Mouse (Mus musculus) heart, adult 2 months (tissue): Measurements from ENCODE around the gene Ntn1. TPM values are rescaled to one million over a fixed set of nuclear protein-coding genes. Genes with fewer than 3 reads are reported as not detected.

ENCODE experiments used
- DNase-seq, 2 experiments: peaks; one replicate each; pipeline ENCODE4 v3.0.0; 2021
- H3K27ac ChIP-seq: fragments of 200-600 bp; 2 replicates; pipeline ENCODE4 v1.8.1; 2022
- H3K27me3 ChIP-seq: fragments of 200-500 bp; 2 replicates; pipeline ENCODE4 v1.6.1; 2012; ENCODE audit warnings: mild to moderate bottlenecking, low read length, inconsistent platforms, mixed read lengths; ENCODE audit not compliant: control insufficient read depth, insufficient read depth
- H3K36me3 ChIP-seq: fragments of 200-500 bp; 2 replicates; pipeline ENCODE4 v1.6.1; 2012; ENCODE audit warnings: low read length, inconsistent platforms; ENCODE audit not compliant: control insufficient read depth, insufficient read depth
- H3K4me1 ChIP-seq: fragments of 200-500 bp; 2 replicates; pipeline ENCODE4 v1.6.1; 2011; ENCODE audit warnings: low read length; ENCODE audit not compliant: control insufficient read depth, insufficient read depth
- H3K4me3 ChIP-seq: fragments of 200-600 bp; 2 replicates; pipeline ENCODE4 v1.8.1; 2022
- H3K79me2 ChIP-seq: fragments of 200-500 bp; replicated peaks from 2 replicates; pipeline ENCODE4 v1.6.1; 2012; ENCODE audit warnings: mild to moderate bottlenecking, inconsistent platforms, low read length, moderate library complexity, mixed read lengths; ENCODE audit not compliant: control insufficient read depth, insufficient read depth
- H3K9ac ChIP-seq: fragments of 200-500 bp; 2 replicates; pipeline ENCODE4 v1.6.1; 2012; ENCODE audit warnings: low read depth, mild to moderate bottlenecking, control low read depth, inconsistent platforms, low read length, mixed read lengths
- CTCF ChIP-seq: fragments of 200-600 bp; IDR thresholded peaks from 2 replicates; pipeline ENCODE4 v1.8.1; 2022; ENCODE audit warnings: antibody characterized with exemption, mild to moderate bottlenecking, moderate library complexity
- EP300 ChIP-seq: fragments of 200-500 bp; IDR thresholded peaks from 2 replicates; pipeline ENCODE4 v1.6.1; 2011; ENCODE audit warnings: low read depth, low read length, control low read depth; ENCODE audit not compliant: insufficient read depth
- POLR2A ChIP-seq: fragments of 200-500 bp; IDR thresholded peaks from 2 replicates; pipeline ENCODE4 v1.6.1; 2011; ENCODE audit warnings: mild to moderate bottlenecking, low read depth, low read length, control low read depth; ENCODE audit not compliant: insufficient read depth
- WGBS: fragments of 180-500 bp; shearing (Covaris S2); methylation state at CpG from one replicate; pipeline ENCODE4 v1.1.7; 2018; 5-methylcytosine and 5-hydroxymethylcytosine counted together
- intact Hi-C: fragments of 180-260 bp; cut with DNase I; formaldehyde crosslinking; loops from one replicate; pipeline ENCODE4 v1.15.1; 2025
- polyA plus RNA-seq: library from polyadenylated mRNA; depleted of rRNA; stranded (reverse); fragments of >200 nt; gene quantifications from 2 replicates; pipeline ENCODE4 v1.2.3, GENCODE M21; 2012
- total RNA-seq, 2 experiments: library from RNA; stranded (reverse); gene quantifications; 2 replicates each; pipeline ENCODE4 v1.2.3; 2021

Gene Ntn1
- total and polyA plus RNA-seq, 3 experiments = 32.4 to 70.5 (median 55.1) TPM

GRCm38 (mm10) chr11:68214496-68215205 is 186.0 kb downstream of the Ntn1 start:
- no peak overlapping the region for H3K4me3 ChIP-seq
- H3K36me3 ChIP-seq = no peaks in the 10 kb centered on the region
- H3K27ac ChIP-seq = no peak overlapping the region
- intact Hi-C loops = loop anchor here (5.0 kb wide), 1 partner anchor 207 kb away; no protein-coding TSS in a partner anchor
- WGBS = 81% methylated on average over 9 of the region's 9 CpGs
- H3K4me1 ChIP-seq = peaks cover 5% of the 10 kb centered on the region
- no peaks in the 10 kb centered on the region for H3K27me3 ChIP-seq
- DNase-seq = no peak
- no peak overlapping the region for H3K9ac ChIP-seq
- TF ChIP-seq CTCF (no peak), EP300 (no peak), POLR2A (no peak)
- no peaks in the 10 kb centered on the region for H3K79me2 ChIP-seq

DNA sequence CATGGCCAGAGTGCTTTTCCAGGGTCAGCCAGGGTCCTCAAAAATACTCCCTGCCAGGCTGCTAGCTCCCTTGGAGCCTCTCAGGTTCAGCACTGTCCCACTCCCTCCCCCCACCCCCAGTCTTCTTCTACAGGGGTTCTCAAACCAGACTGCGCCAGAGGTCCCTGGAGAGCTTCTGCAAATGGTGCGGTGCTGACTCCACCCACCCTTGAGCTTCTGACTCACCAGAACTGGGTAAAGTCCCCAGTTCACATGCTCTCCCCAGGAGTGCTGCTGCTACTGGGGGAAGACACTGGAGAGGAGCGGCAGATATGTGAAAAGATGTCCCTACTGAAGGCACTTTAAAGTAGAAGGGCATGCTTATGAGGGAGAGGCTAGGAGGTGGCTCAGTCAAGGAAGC is 186.7 kb downstream of the Ntn1 start:
- H3K4me1 ChIP-seq = peaks cover 5% of the 10 kb centered on the region
- H3K4me3 ChIP-seq = no peak overlapping the region
- WGBS = 64% methylated on average over 3 of the region's 3 CpGs
- no peak overlapping the region for H3K27ac ChIP-seq
- no peaks in the 10 kb centered on the region for H3K79me2 ChIP-seq
- intact Hi-C loops = loop anchor here (5.0 kb wide), 1 partner anchor 207 kb away; no protein-coding TSS in a partner anchor
- no peak overlapping the region for H3K9ac ChIP-seq
- TF ChIP-seq CTCF (no peak), EP300 (no peak), POLR2A (no peak)
- peak in 1 of 2 experiments; percentile 53 for DNase-seq
- H3K36me3 ChIP-seq = no peaks in the 10 kb centered on the region
- H3K27me3 ChIP-seq = no peaks in the 10 kb centered on the region

DNA sequence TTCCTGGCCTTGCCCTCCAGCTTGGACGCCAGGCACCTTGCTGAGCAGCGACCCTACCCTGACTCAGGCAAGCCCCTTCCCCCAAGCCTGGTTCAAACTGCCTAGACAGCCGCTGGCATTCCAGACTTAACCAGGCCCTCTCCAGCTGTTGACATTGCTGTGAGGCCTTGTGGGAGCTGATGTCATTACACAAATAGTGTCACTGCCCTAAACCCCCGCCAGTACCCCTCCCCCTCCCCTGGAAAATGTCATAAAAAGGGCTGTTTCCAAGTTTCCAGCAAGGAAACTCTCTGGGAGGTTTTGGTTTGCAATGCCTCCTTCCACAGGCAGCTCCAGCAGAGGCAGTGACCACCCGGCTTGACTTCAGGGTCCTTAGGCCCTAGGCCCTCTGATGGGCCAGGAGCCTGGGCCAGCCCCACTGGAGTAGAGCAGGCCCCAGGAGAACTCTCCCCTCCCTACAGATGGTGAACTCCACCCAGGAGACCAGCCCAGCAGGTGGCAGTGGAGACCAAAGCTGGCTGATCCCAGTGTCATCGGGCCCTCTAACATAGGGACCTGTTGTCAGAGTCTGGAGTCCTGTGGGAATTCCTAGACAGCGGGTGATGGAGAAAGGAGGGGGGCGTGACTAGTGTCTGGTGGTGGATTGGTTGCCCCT is 188.6 kb downstream of the Ntn1 start:
- Histone ChIP-seq H3K27me3 (no peaks in the 10 kb centered on the region), H3K36me3 (no peaks in the 10 kb centered on the region), H3K9ac (no peak overlapping the region), H3K4me1 (peaks cover 9% of the 10 kb centered on the region; the same call in 1 of the 2 replicates), H3K27ac (peak overlapping the region; percentile 43), H3K4me3 (no peak overlapping the region), H3K79me2 (no peaks in the 10 kb centered on the region)
- DNase-seq = peak; percentile 68 to 75
- intact Hi-C loops = loop anchor here (1.0 to 5.0 kb wide), 2 partner anchors 196 to 205 kb away; no protein-coding TSS in a partner anchor
- WGBS = 34% methylated on average over 8 of the region's 8 CpGs
- peak; percentile 75 for TF ChIP-seq CTCF
- TF ChIP-seq POLR2A = no peak

DNA sequence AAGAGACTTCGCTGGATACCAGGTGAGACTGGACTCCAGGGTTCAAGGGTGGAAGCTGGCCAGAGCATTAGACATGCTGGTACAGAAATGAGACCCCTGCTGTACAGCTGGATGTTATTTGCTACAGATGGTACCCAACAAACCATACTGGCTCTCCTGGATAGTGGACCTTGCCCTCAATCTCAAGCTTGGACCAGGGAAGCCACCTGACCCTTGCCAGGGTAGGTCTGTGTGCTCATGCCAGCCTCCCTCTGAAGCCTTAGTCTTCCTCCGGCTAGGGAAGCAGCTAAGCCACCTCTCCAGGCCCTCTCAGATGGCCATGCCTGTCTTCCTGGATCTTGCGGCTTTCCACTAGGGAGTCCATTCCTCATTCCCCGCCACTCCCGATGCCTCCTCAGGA is 189.9 kb downstream of the Ntn1 start:
- Histone ChIP-seq H3K27me3 (no peaks in the 10 kb centered on the region), H3K4me1 (peaks cover 9% of the 10 kb centered on the region; the same call in 1 of the 2 replicates), H3K36me3 (no peaks in the 10 kb centered on the region), H3K27ac (no peak overlapping the region), H3K79me2 (no peaks in the 10 kb centered on the region), H3K9ac (no peak overlapping the region), H3K4me3 (no peak overlapping the region)
- no peak for TF ChIP-seq CTCF
- no peak for TF ChIP-seq POLR2A
- TF ChIP-seq EP300 = no peak
- 94% methylated on average over 5 of the region's 5 CpGs for WGBS
- DNase-seq = no peak
- intact Hi-C loops = loop anchor here (5.0 kb wide), 1 partner anchor 203 kb away; no protein-coding TSS in a partner anchor

DNA sequence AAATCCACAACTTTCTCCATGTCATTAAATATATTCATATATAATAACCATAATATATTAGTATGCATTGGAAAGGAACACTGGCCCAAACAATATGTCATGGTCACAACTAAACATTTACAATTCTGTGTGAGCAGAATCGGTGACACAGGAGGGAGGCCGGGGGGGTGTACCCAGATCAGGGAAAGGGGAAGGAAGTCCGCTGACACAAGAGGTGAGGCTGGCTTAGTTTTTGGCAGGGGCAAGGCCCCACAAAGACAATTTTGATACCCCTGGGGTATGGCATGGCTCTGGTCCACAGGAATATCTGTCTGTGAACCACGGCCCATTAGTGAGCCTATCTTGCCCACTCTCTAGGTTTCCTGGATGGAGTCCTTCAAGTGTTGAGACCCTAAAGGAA is 191.1 kb downstream of the Ntn1 start:
- no peaks in the 10 kb centered on the region for H3K27me3 ChIP-seq
- TF ChIP-seq CTCF = no peak
- no peak for TF ChIP-seq EP300
- no peak for TF ChIP-seq POLR2A
- no peak overlapping the region for H3K27ac ChIP-seq
- H3K9ac ChIP-seq = no peak overlapping the region
- 83% methylated on average over 4 of the region's 4 CpGs for WGBS
- DNase-seq = no peak
- H3K4me3 ChIP-seq = no peak overlapping the region
- no peaks in the 10 kb centered on the region for H3K79me2 ChIP-seq
- intact Hi-C loops = no loop called here
- no peaks in the 10 kb centered on the region for H3K36me3 ChIP-seq
- H3K4me1 ChIP-seq = peaks cover 8% of the 10 kb centered on the region; the same call in 1 of the 2 replicates

- no peak for DNase-seq
- H3K9ac ChIP-seq = no peak overlapping the region
- TF ChIP-seq POLR2A (no peak), EP300 (0 out of 2 replicates have a peak, but pooled peaks have one; percentile 11)
- H3K36me3 ChIP-seq = no peaks in the 10 kb centered on the region
- H3K27ac ChIP-seq = no peak overlapping the region; the same call in 1 of the 2 replicates
- H3K4me1 ChIP-seq = peaks cover 6% of the 10 kb centered on the region; the same call in 1 of the 2 replicates
- no peaks in the 10 kb centered on the region for H3K79me2 ChIP-seq
- H3K27me3 ChIP-seq = no peaks in the 10 kb centered on the region
- 80% methylated on average over 1 of the region's 1 CpGs for WGBS
- intact Hi-C loops = no loop called here
- H3K4me3 ChIP-seq = no peak overlapping the region
These were observed 192.0 kb downstream of the Ntn1 start for GRCm38 (mm10) chr11:68208582-68208981.
